Mouse (Mus musculus): ENCODE measurements around the gene Samd14. TPM values are rescaled to one million over a fixed set of nuclear protein-coding genes. Genes with fewer than 3 reads are reported as not detected.

Gene Samd14
- polyA plus RNA-seq, 1 experiment from 2014 or later = 13.4 TPM

DNA sequence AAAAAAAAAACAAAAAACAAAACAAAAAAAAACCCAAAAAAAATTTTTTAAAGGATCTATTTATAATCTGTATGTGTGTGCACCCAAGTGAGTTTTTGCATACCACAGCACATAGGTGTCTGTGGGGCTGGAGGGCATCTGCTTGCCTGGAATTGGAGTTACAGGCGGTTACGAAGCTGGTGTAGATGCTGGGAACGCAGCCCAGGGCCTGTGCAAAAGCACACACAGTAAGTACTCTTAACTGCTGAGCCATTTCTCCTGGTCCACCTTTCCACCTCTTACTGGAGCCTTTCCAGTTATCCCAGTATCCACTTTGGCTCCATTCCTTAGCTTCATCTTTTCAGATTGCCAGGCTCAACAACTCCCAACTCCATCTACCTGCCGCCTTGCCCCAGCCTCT, 33.4 kb downstream of the Samd14 start:
- no peak overlapping the region for H3K27ac ChIP-seq (ENCODE audit: low read length)
- no peak for ATAC-seq (ENCODE audit: low read depth)
- H3K27me3 ChIP-seq (ENCODE audit: control insufficient read depth, insufficient read depth, low read depth, low read length) = no peaks in the 10 kb centered on the region
- 0 out of 2 replicates have a peak, but pooled peaks cover 6% of the 10 kb centered on the region for H3K36me3 ChIP-seq (ENCODE audit: control insufficient read depth, insufficient read depth, low read length)
- no peak overlapping the region for H3K4me2 ChIP-seq (ENCODE audit: low read depth, low read length)
- no peaks in the 10 kb centered on the region for H3K9me3 ChIP-seq (ENCODE audit: control insufficient read depth, low read length)
- no peak overlapping the region for H3K9ac ChIP-seq (ENCODE audit: low read length)
- WGBS = 85% methylated on average over 4 of the region's 4 CpGs
- H3K4me1 ChIP-seq (replicated peaks; ENCODE audit: control insufficient read depth, insufficient read depth, low read length) = peaks cover 14% of the 10 kb centered on the region
- H3K4me3 ChIP-seq (ENCODE audit: low read length) = no peak overlapping the region

- ATAC-seq (ENCODE audit: low read depth) = no peak
- Histone ChIP-seq H3K4me3 (ENCODE audit: low read length) (no peak overlapping the region), H3K36me3 (ENCODE audit: control insufficient read depth, insufficient read depth, low read length) (0 out of 2 replicates have a peak, but pooled peaks cover 6% of the 10 kb centered on the region), H3K4me1 (replicated peaks; ENCODE audit: control insufficient read depth, insufficient read depth, low read length) (peaks cover 14% of the 10 kb centered on the region), H3K9ac (ENCODE audit: low read length) (no peak overlapping the region), H3K9me3 (ENCODE audit: control insufficient read depth, low read length) (no peaks in the 10 kb centered on the region), H3K27ac (ENCODE audit: low read length) (no peak overlapping the region), H3K27me3 (ENCODE audit: control insufficient read depth, insufficient read depth, low read depth, low read length) (no peaks in the 10 kb centered on the region), H3K4me2 (ENCODE audit: low read depth, low read length) (no peak overlapping the region)
- 46% methylated on average over 7 of the region's 7 CpGs for WGBS
Observed at GRCm38 (mm10) chr11:95043608-95044007, 33.9 kb downstream of the Samd14 start.

DNA sequence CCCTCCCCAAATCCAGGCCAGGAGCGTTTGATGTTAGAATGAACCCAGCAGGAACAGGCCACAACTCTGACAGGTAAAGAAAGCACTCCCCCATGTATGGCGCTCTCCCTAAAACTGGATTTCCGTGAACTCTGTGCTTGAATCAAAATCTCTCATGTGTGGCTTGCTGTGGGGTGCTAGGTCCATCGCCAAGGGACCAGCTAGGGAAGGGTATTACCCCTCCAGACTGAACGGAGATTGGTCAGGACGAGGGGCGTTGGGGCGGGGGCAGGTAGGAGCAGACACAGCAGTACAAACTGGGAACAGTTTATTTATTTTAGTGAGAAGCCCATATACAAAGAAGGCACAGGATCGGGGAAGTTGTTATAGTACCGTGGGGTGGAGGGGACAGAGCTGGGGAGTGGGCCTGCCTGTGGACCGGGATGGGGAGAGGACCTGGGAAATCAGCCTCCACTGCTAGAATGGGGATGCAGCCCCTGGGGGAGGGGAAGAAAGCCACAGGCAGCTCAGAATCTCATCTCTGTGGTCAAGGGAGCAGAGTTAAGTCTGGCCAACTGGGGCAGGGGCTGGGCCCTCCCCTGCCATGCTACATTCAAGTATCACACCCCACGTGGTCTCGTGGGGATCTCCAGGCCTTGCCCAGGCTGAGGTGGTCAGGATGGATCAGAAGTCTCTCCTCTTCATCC, 34.6 kb downstream of the Samd14 start:
- H3K27ac ChIP-seq (ENCODE audit: low read length) = no peak overlapping the region

DNA sequence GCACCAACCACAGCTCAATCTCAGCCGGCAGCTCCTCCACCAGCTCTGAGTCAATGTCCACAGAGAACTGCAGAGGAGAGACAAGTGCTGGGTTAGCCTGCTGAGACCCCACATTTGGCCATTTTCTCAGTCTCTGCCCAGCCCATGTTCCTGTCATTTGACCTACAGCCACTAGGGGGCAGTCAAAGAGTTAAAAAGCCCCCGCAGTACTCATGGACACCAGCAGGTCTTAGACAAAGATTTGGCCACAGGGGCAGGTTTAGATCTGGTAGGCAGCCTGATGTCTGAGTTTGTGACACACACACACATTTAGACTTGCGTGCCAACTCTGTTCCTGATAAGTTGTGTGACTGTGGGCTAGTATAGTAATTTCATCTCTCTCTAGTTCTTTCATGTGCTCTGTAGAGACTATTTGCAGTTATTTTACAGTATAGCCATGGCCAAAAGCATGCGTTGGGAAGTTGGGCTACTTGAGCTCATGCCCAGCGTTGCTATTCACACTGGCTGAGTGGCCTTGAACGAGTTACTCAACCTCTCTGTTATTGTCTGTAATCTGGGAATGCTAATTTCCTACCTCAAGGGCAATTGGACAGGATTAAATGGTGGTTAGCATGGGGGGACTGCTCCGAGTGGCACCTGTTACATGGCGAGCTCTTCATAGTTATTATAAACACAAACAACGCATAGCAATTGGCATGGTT, 37.5 kb downstream of the Samd14 start:
- Histone ChIP-seq H3K27ac (ENCODE audit: low read length) (no peak overlapping the region), H3K9me3 (ENCODE audit: control insufficient read depth, low read length) (no peaks in the 10 kb centered on the region)

More for the DNA sequence above, 34.6 kb downstream of the Samd14 start:
- no peak overlapping the region for H3K9ac ChIP-seq (ENCODE audit: low read length)
- no peak overlapping the region for H3K4me2 ChIP-seq (ENCODE audit: low read depth, low read length)
- H3K27me3 ChIP-seq (ENCODE audit: control insufficient read depth, insufficient read depth, low read depth, low read length) = no peaks in the 10 kb centered on the region
- no peak overlapping the region for H3K4me3 ChIP-seq (ENCODE audit: low read length)
- H3K36me3 ChIP-seq (ENCODE audit: control insufficient read depth, insufficient read depth, low read length) = no peaks in the 10 kb centered on the region
- no peaks in the 10 kb centered on the region for H3K9me3 ChIP-seq (ENCODE audit: control insufficient read depth, low read length)
- ATAC-seq (ENCODE audit: low read depth) = no peak
- 59% methylated on average over 12 of the region's 13 CpGs for WGBS
- peaks cover 14% of the 10 kb centered on the region for H3K4me1 ChIP-seq (replicated peaks; ENCODE audit: control insufficient read depth, insufficient read depth, low read length)

GRCm38 (mm10) chr11:95053062-95053461, 43.4 kb downstream of the Samd14 start:
- H3K4me3 ChIP-seq (ENCODE audit: low read length) = no peak overlapping the region
- H3K36me3 ChIP-seq (ENCODE audit: control insufficient read depth, insufficient read depth, low read length) = peaks cover 6% of the 10 kb centered on the region; the same call in 1 of the 2 replicates
- no peak overlapping the region for H3K27ac ChIP-seq (ENCODE audit: low read length)
- no peaks in the 10 kb centered on the region for H3K9me3 ChIP-seq (ENCODE audit: control insufficient read depth, low read length)
- WGBS = 61% methylated on average over 9 of the region's 9 CpGs
- H3K4me1 ChIP-seq (replicated peaks; ENCODE audit: control insufficient read depth, insufficient read depth, low read length) = no peaks in the 10 kb centered on the region
- no peak overlapping the region for H3K4me2 ChIP-seq (ENCODE audit: low read depth, low read length)
- no peak for ATAC-seq (ENCODE audit: low read depth)
- no peaks in the 10 kb centered on the region for H3K27me3 ChIP-seq (ENCODE audit: control insufficient read depth, insufficient read depth, low read depth, low read length)
- H3K9ac ChIP-seq (ENCODE audit: low read length) = no peak overlapping the region

More for the DNA sequence above, 37.5 kb downstream of the Samd14 start:
- no peaks in the 10 kb centered on the region for H3K27me3 ChIP-seq (ENCODE audit: control insufficient read depth, insufficient read depth, low read depth, low read length)
- no peak overlapping the region for H3K4me2 ChIP-seq (ENCODE audit: low read depth, low read length)
- 47% methylated on average over 9 of the region's 9 CpGs for WGBS
- peak; percentile 50 for ATAC-seq (ENCODE audit: low read depth)
- no peak overlapping the region for H3K9ac ChIP-seq (ENCODE audit: low read length)
- H3K4me1 ChIP-seq (replicated peaks; ENCODE audit: control insufficient read depth, insufficient read depth, low read length) = no peaks in the 10 kb centered on the region
- no peak overlapping the region for H3K4me3 ChIP-seq (ENCODE audit: low read length)
- H3K36me3 ChIP-seq (ENCODE audit: control insufficient read depth, insufficient read depth, low read length) = no peaks in the 10 kb centered on the region

DNA sequence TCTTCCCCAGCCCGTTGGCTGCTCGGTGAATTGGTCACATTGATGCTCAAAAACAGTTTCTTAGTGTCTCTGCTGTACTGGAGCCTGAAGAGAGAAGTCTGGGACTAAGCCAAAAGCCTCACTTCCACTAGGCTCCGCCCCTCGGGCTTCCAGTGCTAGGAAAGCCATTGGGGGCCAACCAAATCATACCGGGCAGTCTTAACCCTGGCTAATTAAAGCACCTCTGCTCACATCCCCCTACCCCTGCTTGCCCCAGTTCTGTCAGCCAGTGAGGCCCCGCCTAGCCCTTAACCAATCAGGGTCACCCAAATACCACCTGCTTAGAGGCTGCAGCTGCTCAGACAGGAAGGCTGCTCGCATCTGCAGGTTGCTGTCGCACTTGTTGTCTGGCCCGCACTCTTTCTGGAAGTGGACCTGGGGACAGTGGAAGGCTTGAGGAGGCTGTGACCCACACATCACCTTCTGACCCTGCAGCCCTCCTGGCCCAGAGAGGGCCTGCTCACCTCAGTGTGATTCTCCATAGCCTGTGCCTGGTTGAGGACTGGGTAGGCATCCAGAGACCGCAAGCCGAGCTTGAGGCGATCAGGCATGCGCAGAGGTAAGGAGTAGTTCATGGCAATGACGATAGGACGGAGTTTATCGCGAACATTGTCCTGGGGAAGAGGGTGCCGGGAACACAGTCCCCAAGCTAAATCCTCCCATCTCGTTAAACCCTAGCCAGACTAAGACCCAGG, 47.3 kb downstream of the Samd14 start:
- no peak overlapping the region for H3K4me2 ChIP-seq (ENCODE audit: low read depth, low read length)
- H3K27me3 ChIP-seq (ENCODE audit: control insufficient read depth, insufficient read depth, low read depth, low read length) = no peaks in the 10 kb centered on the region
- H3K9ac ChIP-seq (ENCODE audit: low read length) = no peak overlapping the region
- ATAC-seq (ENCODE audit: low read depth) = no peak
- no peaks in the 10 kb centered on the region for H3K4me1 ChIP-seq (replicated peaks; ENCODE audit: control insufficient read depth, insufficient read depth, low read length)
- no peaks in the 10 kb centered on the region for H3K9me3 ChIP-seq (ENCODE audit: control insufficient read depth, low read length)
- H3K36me3 ChIP-seq (ENCODE audit: control insufficient read depth, insufficient read depth, low read length) = peaks cover 9% of the 10 kb centered on the region; the same call in 1 of the 2 replicates
- no peak overlapping the region for H3K27ac ChIP-seq (ENCODE audit: low read length)
- WGBS = 46% methylated on average over 19 of the region's 19 CpGs
- no peak overlapping the region for H3K4me3 ChIP-seq (ENCODE audit: low read length)

DNA sequence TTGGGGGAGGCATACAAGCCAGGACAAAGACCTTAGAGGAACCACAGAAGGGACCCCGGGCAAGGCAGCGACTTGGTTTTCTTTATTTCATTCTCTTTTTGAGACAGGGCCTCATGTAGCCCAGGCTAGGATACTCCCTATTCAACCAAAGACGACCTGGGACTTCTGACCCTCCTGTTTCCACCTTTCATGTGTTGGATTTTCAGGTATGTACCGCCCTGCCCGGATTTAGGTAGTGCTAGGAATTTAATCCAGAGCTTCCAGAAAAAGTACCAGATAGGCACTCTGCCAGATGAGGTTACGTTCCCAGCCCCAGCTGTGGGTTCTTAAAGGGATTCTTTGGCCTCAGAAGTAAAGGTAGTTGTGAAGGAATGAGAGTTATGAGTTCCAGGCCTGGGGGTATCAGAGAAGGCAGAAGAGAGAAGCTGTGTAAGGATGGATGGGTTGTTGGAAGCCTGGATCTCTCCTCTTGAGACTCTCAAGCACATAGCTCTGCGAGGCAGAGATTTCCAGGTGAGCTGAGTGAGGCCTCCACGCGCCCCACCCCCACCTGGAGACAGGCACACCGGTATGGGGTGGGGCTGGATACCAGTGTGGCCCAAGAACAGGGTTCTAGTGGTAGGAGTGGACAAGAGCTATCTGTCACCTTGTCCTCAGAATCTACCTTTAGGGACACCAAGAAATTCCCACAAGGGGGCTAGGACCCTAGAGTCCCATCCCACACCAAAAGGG, 59.7 kb downstream of the Samd14 start:
- H3K27ac ChIP-seq (ENCODE audit: low read length) = peak overlapping the region; percentile 95
- peak overlapping the region; percentile 43; the same call in 1 of the 2 replicates for H3K9ac ChIP-seq (ENCODE audit: low read length)
- ATAC-seq (ENCODE audit: low read depth) = no peak
- peaks cover 55% of the 10 kb centered on the region for H3K4me1 ChIP-seq (replicated peaks; ENCODE audit: control insufficient read depth, insufficient read depth, low read length)
- no peak overlapping the region for H3K4me2 ChIP-seq (ENCODE audit: low read depth, low read length)
- no peaks in the 10 kb centered on the region for H3K27me3 ChIP-seq (ENCODE audit: control insufficient read depth, insufficient read depth, low read depth, low read length)
- peaks cover 6% of the 10 kb centered on the region; the same call in 1 of the 2 replicates for H3K36me3 ChIP-seq (ENCODE audit: control insufficient read depth, insufficient read depth, low read length)
- WGBS = 67% methylated on average over 10 of the region's 10 CpGs
- H3K9me3 ChIP-seq (ENCODE audit: control insufficient read depth, low read length) = no peaks in the 10 kb centered on the region
- no peak overlapping the region for H3K4me3 ChIP-seq (ENCODE audit: low read length)

GRCm38 (mm10) chr11:95070140-95071107, 60.7 kb downstream of the Samd14 start:
- peak; percentile 8; the same call in 1 of the 2 replicates for ATAC-seq (ENCODE audit: low read depth)
- H3K27me3 ChIP-seq (ENCODE audit: control insufficient read depth, insufficient read depth, low read depth, low read length) = peaks cover under 1% of the 10 kb centered on the region; the same call in 1 of the 2 replicates
- H3K9me3 ChIP-seq (ENCODE audit: control insufficient read depth, low read length) = no peaks in the 10 kb centered on the region
- WGBS = 45% methylated on average over 8 of the region's 8 CpGs
- H3K9ac ChIP-seq (ENCODE audit: low read length) = peak overlapping the region; percentile 43
- peaks cover 5% of the 10 kb centered on the region; the same call in 1 of the 2 replicates for H3K36me3 ChIP-seq (ENCODE audit: control insufficient read depth, insufficient read depth, low read length)
- H3K4me1 ChIP-seq (replicated peaks; ENCODE audit: control insufficient read depth, insufficient read depth, low read length) = peaks cover 65% of the 10 kb centered on the region
- H3K4me3 ChIP-seq (ENCODE audit: low read length) = no peak overlapping the region
- H3K27ac ChIP-seq (ENCODE audit: low read length) = peak overlapping the region; percentile 95
- peak overlapping the region; percentile 21; the same call in 1 of the 2 replicates for H3K4me2 ChIP-seq (ENCODE audit: low read depth, low read length)

All from lung, embryonic 16.5 days (tissue).